Mouse (Mus musculus) midbrain, embryonic 15.5 days (tissue): ENCODE measurements around the gene Hoxb3. TPM values are rescaled to one million over a fixed set of nuclear protein-coding genes. Genes with fewer than 3 reads are reported as not detected.

ENCODE experiments used
- ATAC-seq: fragments of 200-750 bp; cut with Nextera tagmentation; replicated peaks from 2 replicates; pipeline ENCODE4 v1.8.0; 2017; ENCODE audit warnings: moderate TSS enrichment
- H3K27ac ChIP-seq: fragments of 300-500 bp; sonication (generic); 2 replicates; pipeline ENCODE4 v1.5.1; 2015; ENCODE audit warnings: mild to moderate bottlenecking, inconsistent platforms
- H3K27me3 ChIP-seq: fragments of 300-500 bp; sonication (generic); replicated peaks from 2 replicates; pipeline ENCODE4 v1.6.1; 2015; ENCODE audit warnings: inconsistent platforms
- H3K36me3 ChIP-seq: fragments of 300-500 bp; sonication (generic); replicated peaks from 2 replicates; pipeline ENCODE4 v1.6.1; 2015; ENCODE audit warnings: inconsistent platforms
- H3K4me1 ChIP-seq: fragments of 300-500 bp; sonication (generic); 2 replicates; pipeline ENCODE4 v1.6.1; 2015; ENCODE audit warnings: inconsistent platforms
- H3K4me2 ChIP-seq: fragments of 300-500 bp; sonication (generic); 2 replicates; pipeline ENCODE4 v1.6.1; 2015; ENCODE audit warnings: inconsistent platforms, mild to moderate bottlenecking, moderate library complexity
- H3K4me3 ChIP-seq: fragments of 300-500 bp; sonication (generic); 2 replicates; pipeline ENCODE4 v1.5.1; 2015; ENCODE audit warnings: mild to moderate bottlenecking, inconsistent platforms
- H3K9ac ChIP-seq: fragments of 300-500 bp; sonication (generic); 2 replicates; pipeline ENCODE4 v1.6.1; 2015; ENCODE audit warnings: mild to moderate bottlenecking, inconsistent platforms
- H3K9me3 ChIP-seq: fragments of 300-500 bp; sonication (generic); 2 replicates; pipeline ENCODE4 v1.6.1; 2016; ENCODE audit warnings: inconsistent platforms
- WGBS: fragments of 180-500 bp; shearing (Covaris S2); methylation state at CpG from one replicate; pipeline ENCODE4 v1.1.7; 2015; ENCODE audit warnings: mixed read lengths; 5-methylcytosine and 5-hydroxymethylcytosine counted together
- polyA plus RNA-seq: library from polyadenylated mRNA; unstranded; fragments of >200 nt; fragmentation: Nextera tagmentation; extraction: Ambion mirVana; gene quantifications from 2 replicates; pipeline ENCODE4 v1.2.1, GENCODE M21; 2015

Gene Hoxb3
- polyA plus RNA-seq, 1 experiment from 2014 or later, result not detected

DNA sequence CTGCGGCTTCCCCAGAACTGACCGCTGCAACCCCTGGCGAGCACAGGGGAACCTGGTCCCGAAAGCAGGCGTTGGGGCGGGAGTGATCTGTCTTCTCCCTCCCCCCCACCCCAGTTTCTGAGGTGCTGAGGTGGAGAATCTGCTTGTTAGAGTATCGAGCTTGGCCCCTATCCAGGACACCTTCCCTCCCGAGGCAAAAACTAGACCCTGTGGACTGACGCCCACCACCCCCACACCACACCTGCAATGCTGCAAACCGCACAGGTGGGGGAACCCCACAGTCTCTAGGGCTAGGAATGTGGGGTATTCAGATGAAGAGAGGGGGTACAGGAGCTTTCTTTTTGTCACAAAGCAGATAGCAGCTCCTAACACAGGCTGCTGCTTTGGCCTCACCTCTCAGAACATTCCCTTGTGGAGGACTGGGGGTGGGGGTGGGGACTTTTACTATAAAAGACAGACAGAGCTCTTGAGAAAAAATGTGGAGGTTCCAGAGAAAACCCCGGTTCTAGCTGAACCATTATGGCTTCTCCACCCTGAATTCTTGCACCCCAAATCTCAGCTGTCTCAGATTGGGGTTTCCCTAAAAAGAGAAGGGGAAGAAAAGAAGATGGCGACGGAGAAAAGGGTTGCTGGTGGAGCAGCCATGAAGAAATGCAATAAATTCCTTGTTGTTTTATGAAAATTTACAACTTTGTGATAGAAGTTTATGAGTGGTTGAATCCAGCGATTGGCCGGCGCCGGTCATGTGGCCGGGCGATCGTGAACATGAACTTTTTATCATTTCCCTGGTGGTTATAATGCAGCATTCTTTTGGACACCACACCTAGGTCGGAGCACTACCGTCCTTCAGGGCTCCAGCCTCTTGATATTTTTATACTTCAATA lies 31.2 kb upstream of the Hoxb3 start, which contains the start of gene Hoxb6:
Gene Hoxb6, plus strand, starts transcription at position 796 of the 884 bp plus-strand sequence.
- H3K4me3 ChIP-seq, result no peak within 1 kb of the TSS
- ATAC-seq, result no peak
- H3K9me3 ChIP-seq, result no peaks in the 10 kb centered on the region
- H3K27me3 ChIP-seq, result peaks cover 97% of the 10 kb centered on the region
- H3K4me2 ChIP-seq, result no peak within 1 kb of the TSS
- H3K27ac ChIP-seq, result no peak within 1 kb of the TSS
- H3K36me3 ChIP-seq, result no peaks in the 10 kb centered on the region
- H3K4me1 ChIP-seq, result no peaks in the 10 kb centered on the region
- 2% methylated on average over 22 of the region's 22 CpGs for WGBS
- no peak within 1 kb of the TSS for H3K9ac ChIP-seq

DNA sequence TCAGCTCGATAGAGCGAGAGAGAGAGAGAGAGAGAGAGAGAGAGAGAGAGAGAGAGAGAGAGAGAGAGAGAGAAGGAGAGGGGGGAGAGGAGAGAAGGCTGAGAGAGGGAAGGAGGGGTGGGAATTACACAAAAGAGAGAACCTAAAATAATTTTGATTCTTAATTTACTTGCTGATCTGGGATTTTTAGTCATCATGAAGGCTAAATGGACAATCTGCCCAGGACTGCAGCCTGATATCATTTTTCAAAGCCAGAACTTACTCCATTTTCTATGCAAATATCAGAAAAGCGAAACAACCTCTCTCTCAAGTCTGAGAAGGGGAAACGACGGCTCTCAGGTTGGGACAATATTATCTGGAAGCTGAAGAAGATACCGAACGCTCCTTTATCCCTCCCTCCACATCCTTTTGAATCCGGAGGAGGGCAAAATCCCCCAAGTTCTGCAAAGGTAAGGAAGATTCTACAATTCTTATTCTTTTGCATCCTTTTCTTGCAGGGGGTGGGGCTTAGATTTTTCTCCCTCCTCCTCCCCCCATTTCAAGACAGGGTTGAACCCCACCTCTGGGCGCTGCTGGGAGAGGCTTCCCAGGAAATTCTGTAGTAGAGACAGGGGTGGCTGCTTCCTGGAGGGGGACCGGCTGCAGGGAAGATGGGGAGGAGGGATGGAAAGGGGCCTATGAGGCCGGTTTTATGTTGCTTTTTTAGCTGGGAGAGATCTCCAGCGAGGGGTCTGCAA lies 30.4 kb upstream of the Hoxb3 start:
- Histone ChIP-seq H3K9ac (no peak overlapping the region), H3K4me1 (no peaks in the 10 kb centered on the region), H3K27ac (no peak overlapping the region), H3K4me2 (no peak overlapping the region), H3K4me3 (no peak overlapping the region), H3K36me3 (no peaks in the 10 kb centered on the region), H3K9me3 (no peaks in the 10 kb centered on the region), H3K27me3 (peaks cover 97% of the 10 kb centered on the region)
- ATAC-seq, result no peak
- WGBS, result 0% methylated on average over 12 of the region's 12 CpGs

DNA sequence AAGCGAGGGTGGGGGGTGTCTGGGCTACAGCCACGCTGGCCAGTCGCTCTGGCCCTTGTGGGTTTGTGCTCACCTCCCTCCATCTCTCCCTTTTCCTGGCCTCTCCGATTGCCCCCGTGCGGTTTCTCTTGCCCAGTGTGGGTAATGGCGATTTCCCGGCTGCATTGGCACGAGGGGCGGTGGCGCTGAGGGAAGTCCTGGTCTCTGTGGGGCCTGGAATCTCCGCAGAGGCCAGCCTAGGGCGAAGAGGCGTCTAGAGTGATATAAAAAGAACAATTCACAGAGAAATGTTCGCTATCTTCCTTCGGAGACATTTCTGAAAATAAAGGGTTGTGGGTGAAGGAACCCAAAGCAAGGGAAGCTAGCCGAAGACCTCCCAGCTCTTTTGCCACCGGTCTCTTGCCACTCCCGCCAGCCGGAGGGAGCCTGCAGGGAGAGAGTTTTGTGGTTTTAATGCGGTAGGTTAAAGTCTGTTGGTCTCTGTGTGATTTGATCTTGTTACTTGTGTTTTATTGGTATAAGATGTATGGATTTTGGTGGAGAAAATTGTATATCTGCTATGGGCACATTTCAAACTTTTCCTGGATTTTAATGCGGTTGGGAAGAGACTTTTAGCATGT lies 29.7 kb upstream of the Hoxb3 start:
- ATAC-seq, result no peak
- Histone ChIP-seq H3K9ac (no peak overlapping the region), H3K9me3 (no peaks in the 10 kb centered on the region), H3K27ac (no peak overlapping the region), H3K4me3 (no peak overlapping the region), H3K36me3 (no peaks in the 10 kb centered on the region), H3K4me2 (no peak overlapping the region), H3K4me1 (no peaks in the 10 kb centered on the region), H3K27me3 (peaks cover 97% of the 10 kb centered on the region)
- whole genome bisulfite sequencing, result 2% methylated on average over 22 of the region's 22 CpGs

DNA sequence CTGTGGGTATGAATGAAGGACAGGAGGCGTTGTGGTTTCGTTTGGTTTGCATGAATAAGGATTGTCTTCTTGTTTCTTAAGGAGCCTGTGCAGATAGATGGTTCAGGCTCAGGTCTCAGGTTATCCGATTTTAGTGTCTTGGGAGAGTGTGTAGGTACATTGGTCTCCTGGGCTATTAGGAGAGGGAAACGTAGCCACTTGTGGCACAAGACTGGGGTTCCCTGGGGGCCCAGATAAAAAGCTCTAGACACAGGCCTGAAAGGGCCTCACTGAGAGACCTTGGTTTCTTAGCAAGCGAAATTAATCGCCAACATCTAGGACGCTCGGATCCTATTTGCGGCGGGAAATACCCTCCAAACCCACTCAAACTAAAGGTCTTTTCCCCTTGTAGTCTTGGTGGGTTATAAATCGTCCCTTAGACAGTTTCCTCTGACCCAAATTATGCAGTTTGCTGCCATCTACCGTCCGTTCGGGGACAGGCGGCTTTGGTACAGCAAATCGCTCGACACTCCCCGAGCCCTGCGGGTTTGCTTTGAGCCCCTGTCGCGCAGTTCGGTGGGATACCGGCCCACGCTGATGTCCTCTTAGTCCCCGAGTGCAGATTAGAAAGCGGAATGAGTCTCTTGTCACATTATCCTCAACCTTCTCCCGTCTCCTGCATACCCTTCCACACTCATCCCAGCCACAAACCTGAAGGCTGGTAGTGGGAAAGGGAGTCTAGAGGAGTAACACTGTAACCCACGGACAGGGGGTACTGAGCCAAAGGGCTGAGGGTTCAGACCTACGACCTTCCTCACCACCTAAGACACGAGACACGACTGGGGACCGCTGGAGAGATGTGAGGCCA lies 28.7 kb upstream of the Hoxb3 start:
- Histone ChIP-seq H3K4me2 (no peak overlapping the region), H3K27ac (no peak overlapping the region), H3K4me3 (no peak overlapping the region), H3K36me3 (no peaks in the 10 kb centered on the region), H3K9me3 (no peaks in the 10 kb centered on the region), H3K4me1 (no peaks in the 10 kb centered on the region), H3K27me3 (peaks cover 96% of the 10 kb centered on the region), H3K9ac (no peak overlapping the region)
- ATAC-seq, result no peak
- WGBS, result under 1% methylated on average over 32 of the region's 32 CpGs

DNA sequence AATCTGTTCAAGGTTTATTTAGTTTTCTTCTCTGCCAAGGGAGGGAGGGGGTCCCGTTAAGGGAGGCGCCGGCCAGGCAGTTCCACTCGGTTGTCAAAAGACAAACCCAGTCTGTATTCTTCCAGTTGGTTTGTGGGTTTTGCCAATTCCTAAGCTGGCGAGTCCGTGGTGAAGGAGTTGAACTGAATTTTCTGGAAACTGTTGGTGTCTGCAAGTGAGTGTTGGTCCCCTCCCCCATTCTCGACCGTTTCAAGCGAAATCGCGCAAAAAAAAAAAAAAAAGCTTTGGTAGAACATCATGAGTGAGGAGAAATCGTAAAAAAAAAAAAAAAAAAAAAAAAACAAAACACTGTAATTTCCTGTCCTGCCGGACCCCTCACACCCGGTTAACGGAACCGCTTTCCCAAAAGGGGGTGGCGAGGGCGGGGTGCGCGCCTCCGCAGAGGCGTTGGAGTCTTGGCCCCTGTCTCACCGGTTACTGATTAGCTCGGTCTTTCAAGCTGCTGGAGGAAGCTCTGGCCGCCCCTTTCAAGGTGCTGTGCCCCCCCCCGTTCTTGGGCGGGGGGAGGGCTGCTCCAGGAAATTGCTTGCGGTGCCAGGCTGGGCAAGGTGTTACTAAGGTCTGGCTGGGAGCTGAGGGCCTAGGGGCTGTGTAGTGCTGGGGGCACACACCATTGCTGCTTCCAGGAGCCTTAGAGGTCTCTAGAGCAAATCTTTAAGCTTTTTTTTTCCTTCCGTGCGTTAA lies 27.9 kb upstream of the Hoxb3 start:
- no peaks in the 10 kb centered on the region for H3K9me3 ChIP-seq
- H3K4me3 ChIP-seq, result no peak overlapping the region
- ATAC-seq, result no peak
- no peaks in the 10 kb centered on the region for H3K4me1 ChIP-seq
- WGBS, result 1% methylated on average over 30 of the region's 30 CpGs
- H3K36me3 ChIP-seq, result no peaks in the 10 kb centered on the region
- no peak overlapping the region for H3K9ac ChIP-seq
- no peak overlapping the region for H3K4me2 ChIP-seq
- peaks cover 96% of the 10 kb centered on the region for H3K27me3 ChIP-seq
- H3K27ac ChIP-seq, result no peak overlapping the region

DNA sequence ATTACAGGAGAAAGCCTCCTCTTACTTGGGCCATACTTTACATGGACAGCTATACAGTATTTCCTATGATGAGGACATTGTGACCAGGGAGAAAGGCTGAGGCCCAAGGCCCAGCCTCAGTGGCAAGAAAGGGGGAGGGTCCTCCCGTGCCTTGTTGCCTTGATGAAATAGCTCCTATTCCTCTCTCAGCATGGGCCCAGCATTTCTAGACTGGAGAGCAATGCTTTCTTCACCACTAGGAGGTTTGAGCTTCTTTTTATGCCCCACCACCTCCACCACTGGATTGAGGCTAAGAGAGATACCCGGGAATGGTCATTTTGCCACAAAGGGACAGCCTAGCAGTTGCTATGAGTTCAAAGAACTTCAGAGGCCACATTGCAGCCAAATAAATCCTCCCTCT lies 26.1 kb upstream of the Hoxb3 start:
- Histone ChIP-seq H3K9me3 (no peaks in the 10 kb centered on the region), H3K27ac (no peak overlapping the region), H3K4me1 (no peaks in the 10 kb centered on the region), H3K36me3 (no peaks in the 10 kb centered on the region), H3K27me3 (peaks cover 97% of the 10 kb centered on the region), H3K9ac (no peak overlapping the region), H3K4me3 (no peak overlapping the region), H3K4me2 (no peak overlapping the region)
- 3% methylated on average over 2 of the region's 2 CpGs for WGBS
- no peak for ATAC-seq

DNA sequence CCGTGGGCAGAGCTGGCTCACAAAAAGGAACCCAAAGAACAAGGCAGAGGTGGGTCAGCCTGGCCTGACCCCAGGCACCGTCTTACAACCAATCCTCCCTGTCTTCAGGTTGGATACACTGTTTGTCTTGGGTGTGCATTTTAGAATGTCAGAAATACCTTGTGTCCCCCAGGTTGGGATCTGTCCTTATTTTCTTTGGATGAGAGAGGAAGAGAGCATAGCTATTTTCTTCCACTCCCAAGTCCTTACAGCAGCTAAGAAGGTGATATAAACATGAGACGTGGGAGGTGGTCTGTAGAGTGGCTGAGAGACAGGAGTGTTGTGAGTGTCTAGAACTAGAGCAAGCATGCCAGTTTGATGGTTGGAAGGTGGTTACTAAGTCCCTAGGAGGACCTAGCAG lies 25.7 kb upstream of the Hoxb3 start:
- Histone ChIP-seq H3K4me2 (no peak overlapping the region), H3K9ac (no peak overlapping the region), H3K4me3 (no peak overlapping the region), H3K4me1 (no peaks in the 10 kb centered on the region), H3K27me3 (peaks cover 97% of the 10 kb centered on the region), H3K9me3 (no peaks in the 10 kb centered on the region), H3K36me3 (no peaks in the 10 kb centered on the region), H3K27ac (no peak overlapping the region)
- 1% methylated on average over 3 of the region's 3 CpGs for WGBS
- ATAC-seq, result no peak

DNA sequence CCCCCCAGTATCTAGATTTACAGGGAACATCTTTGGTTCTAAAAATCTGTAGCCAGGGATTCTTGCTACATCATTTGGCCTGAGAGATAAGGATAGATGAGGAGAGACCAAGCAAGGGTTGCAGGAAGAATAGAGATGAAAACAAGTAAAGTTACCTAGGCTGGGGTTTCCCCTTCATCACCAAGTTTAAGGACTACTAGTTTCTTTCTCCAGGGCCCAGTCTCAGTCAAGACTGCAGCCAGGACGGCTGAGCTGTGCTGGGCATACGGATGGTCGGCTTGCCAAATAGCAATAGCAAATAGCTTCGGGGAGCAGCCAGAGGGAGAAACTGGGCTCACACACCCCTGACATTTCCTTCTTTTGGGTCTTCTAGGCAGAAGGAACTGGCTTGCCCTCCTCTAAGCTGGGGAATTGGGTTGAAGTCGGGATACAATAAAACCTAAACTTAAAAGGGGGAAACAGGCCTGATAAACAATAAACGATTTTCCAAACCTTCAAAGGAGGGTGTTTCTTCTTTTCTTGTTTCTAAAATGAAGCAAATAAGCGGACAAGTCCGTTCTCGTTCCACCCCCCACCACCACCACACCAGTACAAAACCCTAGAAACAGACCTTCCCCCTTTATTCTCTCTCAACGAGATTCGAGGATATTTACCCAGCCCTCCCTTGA lies 25.0 kb upstream of the Hoxb3 start:
- no peak overlapping the region for H3K4me2 ChIP-seq
- no peaks in the 10 kb centered on the region; the same call in 1 of the 2 replicates for H3K4me1 ChIP-seq
- no peak overlapping the region for H3K27ac ChIP-seq
- no peak overlapping the region for H3K4me3 ChIP-seq
- no peak overlapping the region for H3K9ac ChIP-seq
- H3K27me3 ChIP-seq, result peaks cover 97% of the 10 kb centered on the region
- WGBS, result 4% methylated on average over 11 of the region's 11 CpGs
- no peak for ATAC-seq
- no peaks in the 10 kb centered on the region for H3K9me3 ChIP-seq
- H3K36me3 ChIP-seq, result no peaks in the 10 kb centered on the region

DNA sequence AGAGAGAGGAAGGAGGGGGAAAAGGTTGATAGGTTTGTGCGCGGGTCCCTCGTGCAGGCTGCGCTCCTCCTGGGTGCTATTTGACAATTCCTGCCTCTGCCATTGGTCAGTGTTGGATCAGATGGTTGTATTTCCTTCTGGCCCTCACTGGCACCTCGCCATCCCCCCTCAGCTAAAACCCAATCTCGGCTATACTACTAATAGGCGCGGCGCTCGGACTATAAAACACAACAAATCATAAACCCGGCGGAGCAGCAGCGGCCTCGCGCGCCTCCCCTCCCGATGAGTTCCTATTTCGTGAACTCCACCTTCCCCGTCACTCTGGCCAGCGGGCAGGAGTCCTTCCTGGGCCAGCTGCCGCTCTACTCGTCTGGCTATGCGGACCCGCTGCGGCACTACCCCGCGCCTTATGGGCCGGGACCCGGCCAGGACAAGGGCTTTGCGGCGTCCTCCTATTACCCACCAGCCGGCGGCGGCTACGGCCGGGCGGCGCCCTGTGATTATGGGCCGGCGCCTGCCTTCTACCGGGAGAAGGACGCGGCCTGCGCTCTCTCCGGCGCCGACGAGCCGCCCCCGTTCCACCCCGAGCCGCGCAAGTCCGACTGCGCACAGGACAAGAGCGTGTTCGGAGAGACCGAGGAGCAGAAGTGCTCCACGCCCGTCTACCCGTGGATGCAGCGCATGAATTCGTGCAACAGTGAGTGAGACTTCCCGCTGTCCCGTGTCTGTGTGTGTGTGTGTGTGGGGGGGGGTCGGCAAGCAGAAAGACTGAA lies 24.0 kb upstream of the Hoxb3 start:
- ATAC-seq, result no peak
- under 1% methylated on average over 66 of the region's 66 CpGs for WGBS
- Histone ChIP-seq H3K27me3 (peaks cover 97% of the 10 kb centered on the region), H3K4me3 (no peak overlapping the region), H3K4me1 (peaks cover 3% of the 10 kb centered on the region), H3K9me3 (no peaks in the 10 kb centered on the region), H3K9ac (no peak overlapping the region), H3K36me3 (no peaks in the 10 kb centered on the region), H3K27ac (no peak overlapping the region), H3K4me2 (no peak overlapping the region)

DNA sequence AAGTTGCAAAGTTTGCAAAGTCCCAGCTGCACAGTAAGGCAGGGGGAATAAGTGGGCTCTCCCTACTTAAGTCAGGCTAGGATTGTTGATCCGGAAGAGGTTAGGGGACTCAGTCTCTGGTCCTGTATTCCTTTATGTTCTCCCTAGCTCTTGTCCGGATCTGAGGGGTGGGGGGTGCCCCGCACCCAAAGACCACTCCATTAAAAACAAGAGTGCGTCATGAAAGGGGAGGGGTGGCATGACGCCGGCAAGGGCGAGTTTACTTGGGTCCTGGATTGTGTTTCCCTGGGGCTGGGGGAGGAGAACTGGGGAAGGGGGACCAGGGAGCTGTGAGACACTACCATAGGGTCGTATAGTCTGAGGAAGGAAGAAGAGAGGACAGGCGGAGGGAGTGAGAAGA lies 23.3 kb upstream of the Hoxb3 start:
- no peak for ATAC-seq
- H3K4me1 ChIP-seq, result peaks cover 3% of the 10 kb centered on the region
- H3K36me3 ChIP-seq, result no peaks in the 10 kb centered on the region
- 1% methylated on average over 9 of the region's 9 CpGs for WGBS
- H3K4me2 ChIP-seq, result no peak overlapping the region
- H3K27me3 ChIP-seq, result peaks cover 97% of the 10 kb centered on the region
- no peak overlapping the region for H3K27ac ChIP-seq
- H3K9me3 ChIP-seq, result no peaks in the 10 kb centered on the region
- no peak overlapping the region for H3K9ac ChIP-seq
- no peak overlapping the region for H3K4me3 ChIP-seq
